20 mouse cellular contexts compared by ENCODE assay signal in genomic region chr3:32149851-32150570, GRCm38 (mm10).
DNase-seq lines count a peak whose midpoint lies in the region; ATAC-seq lines count a peak whose summit lies in the region.
"Had no signal": no experiment of that assay in that cellular context is flagged by ENCODE, and none has a peak within 500 bp of the region (broad histone marks: within the 10 kb centered on the region; RNA-seq: fewer than 3 reads in every experiment).

No protein-coding gene starts in this region.

- H3K4me1 ChIP-seq in neural tube, embryonic 12.5 days: no peaks in the 10 kb centered on the region
- H3K4me1 ChIP-seq in midbrain, embryonic 16.5 days (ENCODE audit: control insufficient read depth, insufficient read depth, low read length): peaks cover 2% of the 10 kb centered on the region; the same call in 1 of the 2 replicates
- no peaks in the 10 kb centered on the region for H3K4me1 ChIP-seq in heart, embryonic 12.5 days (replicated peaks)
- H3K4me1 ChIP-seq: embryonic facial prominence, embryonic 12.5 days had no signal

- peak; percentile 55 for DNase-seq in heart, adult 11 months
- no peak for DNase-seq in heart, postnatal 36 days
- no peak for DNase-seq in neural tube, embryonic 10.5 days (ENCODE audit: extremely low spot score, low spot score)
- DNase-seq in right cerebral cortex, postnatal 25 days: no peak
- DNase-seq: B cell, adult 2 months; cerebellum, adult 9-11 months; gastrocnemius, postnatal 36 days; kidney, adult 18-20 months; kidney, postnatal 10 days; layer of hippocampus, adult 9-11 months; left cerebral cortex, postnatal 4 days; liver had no signal

- intact Hi-C loops in heart, postnatal 36 days (cut with DNase I): no loop called here

- no peak overlapping the region for H3K9ac ChIP-seq in neural tube, embryonic 12.5 days
- no peak overlapping the region for H3K9ac ChIP-seq in midbrain, embryonic 16.5 days (ENCODE audit: low read depth, low read length)
- no peak overlapping the region for H3K9ac ChIP-seq in heart, embryonic 12.5 days
- H3K9ac ChIP-seq: embryonic facial prominence, embryonic 12.5 days had no signal

- no peak overlapping the region for H3K4me2 ChIP-seq in neural tube, embryonic 12.5 days (replicated peaks)
- no peak overlapping the region for H3K4me2 ChIP-seq in midbrain, embryonic 16.5 days (ENCODE audit: low read length)
- H3K4me2 ChIP-seq in heart, embryonic 12.5 days: no peak overlapping the region
- H3K4me2 ChIP-seq: embryonic facial prominence, embryonic 12.5 days had no signal

- no peak overlapping the region for H3K4me3 ChIP-seq in neural tube, embryonic 12.5 days
- H3K4me3 ChIP-seq in midbrain, embryonic 16.5 days (ENCODE audit: low read depth, low read length): no peak overlapping the region
- no peak overlapping the region for H3K4me3 ChIP-seq in heart, embryonic 12.5 days
- H3K4me3 ChIP-seq: embryonic facial prominence, embryonic 12.5 days; left cerebral cortex, adult 2 months had no signal

- H3K27me3 ChIP-seq in neural tube, embryonic 12.5 days (replicated peaks): no peaks in the 10 kb centered on the region
- H3K27me3 ChIP-seq in midbrain, embryonic 16.5 days (ENCODE audit: control insufficient read depth, insufficient read depth, low read depth, low read length): no peaks in the 10 kb centered on the region
- no peaks in the 10 kb centered on the region for H3K27me3 ChIP-seq in heart, embryonic 12.5 days (replicated peaks)
- H3K27me3 ChIP-seq: embryonic facial prominence, embryonic 12.5 days had no signal

- H3K27ac ChIP-seq in neural tube, embryonic 12.5 days: no peak overlapping the region
- H3K27ac ChIP-seq in midbrain, embryonic 16.5 days (ENCODE audit: low read length): no peak overlapping the region
- no peak overlapping the region for H3K27ac ChIP-seq in heart, embryonic 12.5 days (ENCODE audit: poor library complexity, severe bottlenecking)
- H3K27ac ChIP-seq: embryonic facial prominence, embryonic 12.5 days; left cerebral cortex, adult 2 months; stomach, postnatal 0 days had no signal

- WGBS in neural tube, embryonic 12.5 days: 65% methylated on average over 14 of the region's 14 CpGs
- WGBS in midbrain, embryonic 16.5 days: 55% methylated on average over 14 of the region's 14 CpGs
- WGBS in heart, embryonic 12.5 days: 72% methylated on average over 14 of the region's 14 CpGs

- no peaks in the 10 kb centered on the region for H3K9me3 ChIP-seq in neural tube, embryonic 12.5 days
- H3K9me3 ChIP-seq in midbrain, embryonic 16.5 days (replicated peaks; ENCODE audit: control insufficient read depth, low read length, poor library complexity, severe bottlenecking): no peaks in the 10 kb centered on the region
- no peaks in the 10 kb centered on the region for H3K9me3 ChIP-seq in heart, embryonic 12.5 days (replicated peaks)
- H3K9me3 ChIP-seq: embryonic facial prominence, embryonic 12.5 days had no signal

- no peaks in the 10 kb centered on the region for H3K36me3 ChIP-seq in neural tube, embryonic 12.5 days
- H3K36me3 ChIP-seq in midbrain, embryonic 16.5 days (ENCODE audit: control insufficient read depth, insufficient read depth, low read length): no peaks in the 10 kb centered on the region
- no peaks in the 10 kb centered on the region for H3K36me3 ChIP-seq in heart, embryonic 12.5 days
- H3K36me3 ChIP-seq: embryonic facial prominence, embryonic 12.5 days had no signal

- ATAC-seq in neural tube, embryonic 12.5 days (ENCODE audit: low FRiP score, low read depth): peak; percentile 63
- peak; percentile 62; the same call in 1 of the 2 replicates for ATAC-seq in midbrain, embryonic 16.5 days
- no peak for ATAC-seq in frontal cortex, adult (ENCODE audit: low TSS enrichment)
- ATAC-seq in heart, embryonic 12.5 days (ENCODE audit: insufficient number of reproducible peaks, low FRiP score): no peak
- ATAC-seq: lung, postnatal 0 days had no signal

Comparison
In these comparisons a context has a peak if more than half of its experiments do, and no peak if none do; other contexts are left out.
1. ATAC-seq: peak in neural tube, embryonic 12.5 days (single experiment) and midbrain, embryonic 16.5 days (single experiment); none in frontal cortex, adult (single experiment) and heart, embryonic 12.5 days (single experiment).